Mouse (Mus musculus): ENCODE data around the gene Hnrnpul2. TPM values are rescaled to one million over a fixed set of nuclear protein-coding genes. Genes with fewer than 3 reads are reported as not detected.

Gene Hnrnpul2
- polyA plus RNA-seq, 1 experiment from 2014 or later: 20.7 TPM

Other genes starting within 250 kb of the Hnrnpul2 start
- not detected for gene Slc22a8, start 228.8 kb upstream of the Hnrnpul2 start, polyA plus RNA-seq (2015; fragmentation: Illumina TruSeq; extraction: RNeasy Lipid Tissue Mini Kit (QIAGEN cat#74804); ENCODE audit: insufficient read depth, low read depth, low replicate concordance)
- not detected for gene Slc22a6, start 202.0 kb upstream of the Hnrnpul2 start, polyA plus RNA-seq (2015; fragmentation: Illumina TruSeq; extraction: RNeasy Lipid Tissue Mini Kit (QIAGEN cat#74804); ENCODE audit: insufficient read depth, low read depth, low replicate concordance)
- 0.18 TPM for gene Chrm1, start 156.2 kb upstream of the Hnrnpul2 start, polyA plus RNA-seq (2015; fragmentation: Illumina TruSeq; extraction: RNeasy Lipid Tissue Mini Kit (QIAGEN cat#74804); ENCODE audit: insufficient read depth, low read depth, low replicate concordance)
- gene Slc3a2, start 96.6 kb upstream of the Hnrnpul2 start, polyA plus RNA-seq (2015; fragmentation: Illumina TruSeq; extraction: RNeasy Lipid Tissue Mini Kit (QIAGEN cat#74804); ENCODE audit: insufficient read depth, low read depth, low replicate concordance): 80.3 TPM
- gene Wdr74, start 84.2 kb upstream of the Hnrnpul2 start, polyA plus RNA-seq (2015; fragmentation: Illumina TruSeq; extraction: RNeasy Lipid Tissue Mini Kit (QIAGEN cat#74804); ENCODE audit: insufficient read depth, low read depth, low replicate concordance): 35.4 TPM
- not detected for gene 1700092M07Rik, start 79.3 kb upstream of the Hnrnpul2 start, polyA plus RNA-seq (2015; fragmentation: Illumina TruSeq; extraction: RNeasy Lipid Tissue Mini Kit (QIAGEN cat#74804); ENCODE audit: insufficient read depth, low read depth, low replicate concordance)
- gene Stx5a, start 78.6 kb upstream of the Hnrnpul2 start, polyA plus RNA-seq (2015; fragmentation: Illumina TruSeq; extraction: RNeasy Lipid Tissue Mini Kit (QIAGEN cat#74804); ENCODE audit: insufficient read depth, low read depth, low replicate concordance): 67.2 TPM
- gene Nxf1, start 62.9 kb upstream of the Hnrnpul2 start, polyA plus RNA-seq (2015; fragmentation: Illumina TruSeq; extraction: RNeasy Lipid Tissue Mini Kit (QIAGEN cat#74804); ENCODE audit: insufficient read depth, low read depth, low replicate concordance): 127 TPM
- gene Tmem223, start 49.0 kb upstream of the Hnrnpul2 start, polyA plus RNA-seq (2015; fragmentation: Illumina TruSeq; extraction: RNeasy Lipid Tissue Mini Kit (QIAGEN cat#74804); ENCODE audit: insufficient read depth, low read depth, low replicate concordance): 32.1 TPM
- 17.0 TPM for gene Tmem179b, start 45.5 kb upstream of the Hnrnpul2 start, polyA plus RNA-seq (2015; fragmentation: Illumina TruSeq; extraction: RNeasy Lipid Tissue Mini Kit (QIAGEN cat#74804); ENCODE audit: insufficient read depth, low read depth, low replicate concordance)
- 0.76 TPM for gene Taf6l, start 33.6 kb upstream of the Hnrnpul2 start, polyA plus RNA-seq (2015; fragmentation: Illumina TruSeq; extraction: RNeasy Lipid Tissue Mini Kit (QIAGEN cat#74804); ENCODE audit: insufficient read depth, low read depth, low replicate concordance)
- 17.1 TPM for gene Polr2g, start 21.4 kb upstream of the Hnrnpul2 start, polyA plus RNA-seq (2015; fragmentation: Illumina TruSeq; extraction: RNeasy Lipid Tissue Mini Kit (QIAGEN cat#74804); ENCODE audit: insufficient read depth, low read depth, low replicate concordance)
- not detected for gene Zbtb3, start 17.5 kb upstream of the Hnrnpul2 start, polyA plus RNA-seq (2015; fragmentation: Illumina TruSeq; extraction: RNeasy Lipid Tissue Mini Kit (QIAGEN cat#74804); ENCODE audit: insufficient read depth, low read depth, low replicate concordance)
- 4.5 TPM for gene Ttc9c, start 677 bp upstream of the Hnrnpul2 start, polyA plus RNA-seq (2015; fragmentation: Illumina TruSeq; extraction: RNeasy Lipid Tissue Mini Kit (QIAGEN cat#74804); ENCODE audit: insufficient read depth, low read depth, low replicate concordance)
- not detected for gene AC129217.1, start 9.8 kb downstream of the Hnrnpul2 start, polyA plus RNA-seq (2015; fragmentation: Illumina TruSeq; extraction: RNeasy Lipid Tissue Mini Kit (QIAGEN cat#74804); ENCODE audit: insufficient read depth, low read depth, low replicate concordance)
- 31.5 TPM for gene Bscl2, start 17.5 kb downstream of the Hnrnpul2 start, polyA plus RNA-seq (2015; fragmentation: Illumina TruSeq; extraction: RNeasy Lipid Tissue Mini Kit (QIAGEN cat#74804); ENCODE audit: insufficient read depth, low read depth, low replicate concordance)
- not detected for gene Gng3, start 19.2 kb downstream of the Hnrnpul2 start, polyA plus RNA-seq (2015; fragmentation: Illumina TruSeq; extraction: RNeasy Lipid Tissue Mini Kit (QIAGEN cat#74804); ENCODE audit: insufficient read depth, low read depth, low replicate concordance)
- gene Lrrn4cl, start 30.8 kb downstream of the Hnrnpul2 start, polyA plus RNA-seq (2015; fragmentation: Illumina TruSeq; extraction: RNeasy Lipid Tissue Mini Kit (QIAGEN cat#74804); ENCODE audit: insufficient read depth, low read depth, low replicate concordance): 4.9 TPM
- gene Ubxn1, start 51.5 kb downstream of the Hnrnpul2 start, polyA plus RNA-seq (2015; fragmentation: Illumina TruSeq; extraction: RNeasy Lipid Tissue Mini Kit (QIAGEN cat#74804); ENCODE audit: insufficient read depth, low read depth, low replicate concordance): 28.6 TPM
- gene Uqcc3, start 60.9 kb downstream of the Hnrnpul2 start, polyA plus RNA-seq (2015; fragmentation: Illumina TruSeq; extraction: RNeasy Lipid Tissue Mini Kit (QIAGEN cat#74804); ENCODE audit: insufficient read depth, low read depth, low replicate concordance): 15.0 TPM
- 7.5 TPM for gene Lbhd1, start 63.7 kb downstream of the Hnrnpul2 start, polyA plus RNA-seq (2015; fragmentation: Illumina TruSeq; extraction: RNeasy Lipid Tissue Mini Kit (QIAGEN cat#74804); ENCODE audit: insufficient read depth, low read depth, low replicate concordance)
- gene Gm49403, start 63.9 kb downstream of the Hnrnpul2 start, polyA plus RNA-seq (2015; fragmentation: Illumina TruSeq; extraction: RNeasy Lipid Tissue Mini Kit (QIAGEN cat#74804); ENCODE audit: insufficient read depth, low read depth, low replicate concordance): not detected
- 7.3 TPM for gene 1810009A15Rik, start 68.8 kb downstream of the Hnrnpul2 start, polyA plus RNA-seq (2015; fragmentation: Illumina TruSeq; extraction: RNeasy Lipid Tissue Mini Kit (QIAGEN cat#74804); ENCODE audit: insufficient read depth, low read depth, low replicate concordance)
- not detected for gene Gm49416, start 68.9 kb downstream of the Hnrnpul2 start, polyA plus RNA-seq (2015; fragmentation: Illumina TruSeq; extraction: RNeasy Lipid Tissue Mini Kit (QIAGEN cat#74804); ENCODE audit: insufficient read depth, low read depth, low replicate concordance)
- 4.9 TPM for gene Ints5, start 73.0 kb downstream of the Hnrnpul2 start, polyA plus RNA-seq (2015; fragmentation: Illumina TruSeq; extraction: RNeasy Lipid Tissue Mini Kit (QIAGEN cat#74804); ENCODE audit: insufficient read depth, low read depth, low replicate concordance)
- gene Ganab, start 78.1 kb downstream of the Hnrnpul2 start, polyA plus RNA-seq (2015; fragmentation: Illumina TruSeq; extraction: RNeasy Lipid Tissue Mini Kit (QIAGEN cat#74804); ENCODE audit: insufficient read depth, low read depth, low replicate concordance): 50.2 TPM
- 18.1 TPM for gene B3gat3, start 100.4 kb downstream of the Hnrnpul2 start, polyA plus RNA-seq (2015; fragmentation: Illumina TruSeq; extraction: RNeasy Lipid Tissue Mini Kit (QIAGEN cat#74804); ENCODE audit: insufficient read depth, low read depth, low replicate concordance)
- gene Rom1, start 109.3 kb downstream of the Hnrnpul2 start, polyA plus RNA-seq (2015; fragmentation: Illumina TruSeq; extraction: RNeasy Lipid Tissue Mini Kit (QIAGEN cat#74804); ENCODE audit: insufficient read depth, low read depth, low replicate concordance): 0.74 TPM
- gene Eml3, start 109.5 kb downstream of the Hnrnpul2 start, polyA plus RNA-seq (2015; fragmentation: Illumina TruSeq; extraction: RNeasy Lipid Tissue Mini Kit (QIAGEN cat#74804); ENCODE audit: insufficient read depth, low read depth, low replicate concordance): 11.7 TPM
- gene Mta2, start 121.9 kb downstream of the Hnrnpul2 start, polyA plus RNA-seq (2015; fragmentation: Illumina TruSeq; extraction: RNeasy Lipid Tissue Mini Kit (QIAGEN cat#74804); ENCODE audit: insufficient read depth, low read depth, low replicate concordance): 16.1 TPM
- gene Tut1, start 133.8 kb downstream of the Hnrnpul2 start, polyA plus RNA-seq (2015; fragmentation: Illumina TruSeq; extraction: RNeasy Lipid Tissue Mini Kit (QIAGEN cat#74804); ENCODE audit: insufficient read depth, low read depth, low replicate concordance): 7.9 TPM
- 169 TPM for gene Eef1g, start 147.0 kb downstream of the Hnrnpul2 start, polyA plus RNA-seq (2015; fragmentation: Illumina TruSeq; extraction: RNeasy Lipid Tissue Mini Kit (QIAGEN cat#74804); ENCODE audit: insufficient read depth, low read depth, low replicate concordance)
- gene Ahnak, start 169.3 kb downstream of the Hnrnpul2 start, polyA plus RNA-seq (2015; fragmentation: Illumina TruSeq; extraction: RNeasy Lipid Tissue Mini Kit (QIAGEN cat#74804); ENCODE audit: insufficient read depth, low read depth, low replicate concordance): 32.2 TPM